In genomic region chr16:35740357-35740756, GRCm38 (mm10) we compare ENCODE assay signal across 29 mouse cellular contexts. TPM values are rescaled to one million over a fixed set of nuclear protein-coding genes. Genes with fewer than 3 reads are reported as not detected.
DNase-seq lines count a peak whose midpoint lies in the region; ATAC-seq and TF ChIP-seq lines count a peak whose summit lies in the region.
"Had no signal": no experiment of that assay in that cellular context is flagged by ENCODE, and none has a peak within 500 bp of the region (broad histone marks: within the 10 kb centered on the region; RNA-seq: fewer than 3 reads in every experiment).

No protein-coding gene starts in this region.

- no peak overlapping the region for H3K9ac ChIP-seq in heart, embryonic 12.5 days
- H3K9ac ChIP-seq in heart, embryonic 15.5 days, result no peak overlapping the region
- H3K9ac ChIP-seq: embryonic facial prominence, embryonic 13.5 days; forebrain, embryonic 12.5 days; forebrain, embryonic 15.5 days; hindbrain, embryonic 13.5 days; intestine, embryonic 15.5 days had no signal

- H3K36me3 ChIP-seq in heart, embryonic 12.5 days, result no peaks in the 10 kb centered on the region
- H3K36me3 ChIP-seq in heart, embryonic 15.5 days, result no peaks in the 10 kb centered on the region
- H3K36me3 ChIP-seq: embryonic facial prominence, embryonic 10.5 days; embryonic facial prominence, embryonic 13.5 days; forebrain, embryonic 12.5 days; forebrain, embryonic 15.5 days; hindbrain, embryonic 13.5 days; intestine, embryonic 15.5 days had no signal

- 45% methylated on average over 12 of the region's 12 CpGs for WGBS in heart, embryonic 12.5 days
- 39% methylated on average over 12 of the region's 12 CpGs for WGBS in heart, embryonic 15.5 days

- H3K9me3 ChIP-seq in heart, embryonic 12.5 days (replicated peaks), result no peaks in the 10 kb centered on the region
- H3K9me3 ChIP-seq in heart, embryonic 15.5 days (replicated peaks), result no peaks in the 10 kb centered on the region
- H3K9me3 ChIP-seq: embryonic facial prominence, embryonic 10.5 days; embryonic facial prominence, embryonic 13.5 days; forebrain, embryonic 12.5 days; forebrain, embryonic 15.5 days; hindbrain, embryonic 10.5 days; hindbrain, embryonic 13.5 days; intestine, embryonic 15.5 days had no signal

- H3K4me2 ChIP-seq in heart, embryonic 12.5 days, result peak overlapping the region; percentile 1
- peak overlapping the region; percentile 17; the same call in 1 of the 2 replicates for H3K4me2 ChIP-seq in heart, embryonic 15.5 days
- H3K4me2 ChIP-seq: embryonic facial prominence, embryonic 13.5 days; forebrain, embryonic 12.5 days; forebrain, embryonic 15.5 days; hindbrain, embryonic 13.5 days; intestine, embryonic 15.5 days had no signal

- no peak overlapping the region for H3K27ac ChIP-seq in heart, embryonic 12.5 days (ENCODE audit: poor library complexity, severe bottlenecking)
- no peak overlapping the region for H3K27ac ChIP-seq in heart, embryonic 15.5 days
- peak overlapping the region; percentile 55 for H3K27ac ChIP-seq in layer of hippocampus, adult 2 months
- H3K27ac ChIP-seq: embryonic facial prominence, embryonic 10.5 days; embryonic facial prominence, embryonic 13.5 days; forebrain, embryonic 12.5 days; forebrain, embryonic 15.5 days; hindbrain, embryonic 10.5 days; hindbrain, embryonic 13.5 days; intestine, embryonic 15.5 days had no signal

- intact Hi-C loops in heart, postnatal 14 days (cut with DNase I), result no loop called here

- DNase-seq in frontal cortex, postnatal 25 days (ENCODE audit: low spot score in 2 of 2), result no peak
- no peak for DNase-seq in heart, adult 9 months (ENCODE audit: low spot score in 2 of 2)
- no peak for DNase-seq in heart, postnatal 14 days
- peak in 1 of 2 experiments; percentile 7 for DNase-seq in layer of hippocampus, adult 2 months (ENCODE audit: low spot score in 2 of 2)
- DNase-seq in layer of hippocampus, adult 8-10 months (ENCODE audit: low spot score in 2 of 2), result no peak
- DNase-seq: adrenal gland, adult 8-10 months; adrenal gland, postnatal 25 days; cerebellum, adult 11-12 months; cerebellum, adult 8-10 months; cerebellum, postnatal 10 days; cerebellum, postnatal 36 days; embryo, embryonic 11 days; gastrocnemius, postnatal 36 days; heart, postnatal 36 days; kidney, adult 11 months; kidney, adult 8-10 months had no signal

- peak; percentile 22; the same call in 1 of the 2 replicates for ATAC-seq in frontal cortex, adult (ENCODE audit: low TSS enrichment)
- no peak for ATAC-seq in heart, embryonic 12.5 days (ENCODE audit: insufficient number of reproducible peaks, low FRiP score)
- no peak for ATAC-seq in heart, embryonic 15.5 days (replicated peaks; ENCODE audit: insufficient number of reproducible peaks, insufficient read depth, low FRiP score, low read depth)
- ATAC-seq: activated CD4-positive, CD25-positive, alpha-beta regulatory T cell, adult 4 months; forebrain, embryonic 15.5 days; hindbrain, embryonic 16.5 days; intestine, embryonic 15.5 days had no signal

- H3K4me3 ChIP-seq in heart, embryonic 12.5 days, result no peak overlapping the region
- no peak overlapping the region for H3K4me3 ChIP-seq in heart, embryonic 15.5 days
- H3K4me3 ChIP-seq in layer of hippocampus, adult 2 months, result no peak overlapping the region
- H3K4me3 ChIP-seq: embryonic facial prominence, embryonic 10.5 days; embryonic facial prominence, embryonic 13.5 days; erythroblast, embryonic 14.5 days; forebrain, embryonic 12.5 days; forebrain, embryonic 15.5 days; hindbrain, embryonic 10.5 days; hindbrain, embryonic 13.5 days; intestine, embryonic 15.5 days had no signal

- peaks cover 37% of the 10 kb centered on the region for H3K4me1 ChIP-seq in heart, embryonic 12.5 days (replicated peaks)
- peaks cover 26% of the 10 kb centered on the region for H3K4me1 ChIP-seq in heart, embryonic 15.5 days (replicated peaks)

- TF ChIP-seq CTCF in layer of hippocampus, adult 2 months (conservative IDR thresholded peaks at IDR 0.05), result no peak

- H3K27me3 ChIP-seq in heart, embryonic 12.5 days (replicated peaks), result 0 out of 2 replicates have a peak, but pooled peaks cover 4% of the 10 kb centered on the region
- H3K27me3 ChIP-seq in heart, embryonic 15.5 days, result no peaks in the 10 kb centered on the region
- H3K27me3 ChIP-seq: embryonic facial prominence, embryonic 13.5 days; forebrain, embryonic 12.5 days; forebrain, embryonic 15.5 days; hindbrain, embryonic 13.5 days; intestine, embryonic 15.5 days had no signal

RNA-seq across cellular contexts. Expression of gene Dirc2, which starts 28.8 kb away (rescaled TPM):
- 14.4 and 15.1 TPM in 2 replicates for polyA plus RNA-seq in heart, embryonic 12.5 days (2016; fragmentation: Nextera tagmentation; extraction: Ambion mirVana)
- 11.2 and 12.8 TPM in 2 replicates for polyA plus RNA-seq in heart, embryonic 15.5 days (2015; fragmentation: Nextera tagmentation; extraction: Ambion mirVana)
- total RNA-seq in heart, postnatal 14 days (2021), result 10 to 100 TPM; 56.2 to 61.5 TPM
- total RNA-seq in layer of hippocampus, adult 2 months (2021), result 10 to 100 TPM; 66.3 to 69.1 TPM
- total RNA-seq in layer of hippocampus, adult 8-10 months (2022), result 10 to 100 TPM; 60.9 to 68.2 (median 64.7) TPM

RNA-seq across cellular contexts. Expression of gene Hspbap1, which starts 29.8 kb away (rescaled TPM):
- polyA plus RNA-seq in heart, embryonic 12.5 days (2016; fragmentation: Nextera tagmentation; extraction: Ambion mirVana), result 10.7 and 10.9 TPM in 2 replicates
- 6.9 and 7.3 TPM in 2 replicates for polyA plus RNA-seq in heart, embryonic 15.5 days (2015; fragmentation: Nextera tagmentation; extraction: Ambion mirVana)
- total RNA-seq in heart, postnatal 14 days (2021), result 1 to 10 TPM; 2.9 to 3.0 TPM
- 1 to 10 TPM; 5.9 to 6.0 TPM for total RNA-seq in layer of hippocampus, adult 2 months (2021)
- 1 to 10 TPM; 6.5 to 9.0 (median 7.3) TPM for total RNA-seq in layer of hippocampus, adult 8-10 months (2022)
